Mouse (Mus musculus): Measurements from ENCODE around the gene Hoxc5.

Hoxc5 gene

DNA sequence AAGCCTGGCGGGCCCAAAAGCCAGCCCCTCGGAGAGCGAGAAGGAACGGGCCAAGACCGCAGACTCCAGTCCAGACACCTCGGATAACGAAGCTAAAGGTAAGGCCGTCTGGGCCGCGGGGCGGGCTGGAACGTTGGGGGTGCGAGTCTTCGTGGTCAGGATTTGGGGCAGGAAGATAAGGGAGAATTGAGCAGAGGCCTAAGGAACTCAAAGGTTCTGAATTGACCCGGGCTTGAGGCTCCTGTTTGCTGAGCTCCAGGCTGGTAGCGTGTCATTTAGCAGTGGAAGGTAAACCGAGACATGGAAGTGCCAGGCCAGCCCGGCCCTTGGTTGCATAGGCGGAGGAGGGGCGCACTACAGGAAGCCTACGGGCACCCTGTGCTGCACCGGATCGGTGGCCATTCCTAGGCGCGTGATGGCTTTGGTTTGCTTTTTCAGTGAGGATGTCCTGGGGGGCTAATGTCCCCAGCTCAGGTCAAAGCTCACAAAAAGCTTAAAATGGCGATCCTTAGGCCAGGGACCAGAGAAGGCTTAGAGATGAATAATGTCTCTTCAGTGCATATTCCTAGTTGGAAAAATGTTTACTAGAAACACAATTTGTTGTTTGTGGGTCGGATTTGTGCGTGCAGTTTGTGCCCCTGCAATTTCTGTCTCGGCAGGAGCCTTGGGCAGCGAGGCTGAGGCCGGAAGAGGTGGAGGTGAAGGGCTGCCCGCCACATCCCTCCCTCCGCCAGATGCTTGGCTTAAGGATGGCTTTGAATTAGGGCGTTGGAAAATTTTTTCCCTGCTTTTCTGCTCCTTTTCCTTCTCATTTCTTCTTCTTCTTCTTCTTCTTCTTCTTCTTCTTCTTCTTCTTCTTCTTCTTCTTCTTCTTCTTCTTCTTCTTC lies 511 bp downstream of the Hoxc5 start:
- DNase-seq (ENCODE audit: low spot score in 2 of 2): no peak

DNA sequence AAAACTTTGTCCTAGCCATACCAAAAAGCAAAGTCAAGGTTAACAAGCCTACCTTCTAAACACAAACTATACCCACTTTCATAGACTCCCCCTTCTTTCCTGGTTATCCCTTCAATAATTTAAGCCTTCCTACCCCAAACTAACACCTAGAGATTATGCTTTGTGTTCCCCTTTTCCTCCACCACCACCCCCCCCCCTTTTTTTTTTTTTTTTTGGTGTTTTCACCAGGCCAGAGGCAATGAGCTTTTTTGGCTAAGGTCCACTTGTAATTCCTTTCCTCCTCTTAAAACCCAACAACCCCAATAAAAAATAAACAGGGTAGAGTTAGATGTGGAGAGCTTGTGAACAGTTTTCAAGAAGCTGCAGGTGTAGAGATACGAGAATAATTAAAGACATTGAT lies 2.1 kb downstream of the Hoxc5 start:
- DNase-seq (ENCODE audit: low spot score in 2 of 2): no peak

DNA sequence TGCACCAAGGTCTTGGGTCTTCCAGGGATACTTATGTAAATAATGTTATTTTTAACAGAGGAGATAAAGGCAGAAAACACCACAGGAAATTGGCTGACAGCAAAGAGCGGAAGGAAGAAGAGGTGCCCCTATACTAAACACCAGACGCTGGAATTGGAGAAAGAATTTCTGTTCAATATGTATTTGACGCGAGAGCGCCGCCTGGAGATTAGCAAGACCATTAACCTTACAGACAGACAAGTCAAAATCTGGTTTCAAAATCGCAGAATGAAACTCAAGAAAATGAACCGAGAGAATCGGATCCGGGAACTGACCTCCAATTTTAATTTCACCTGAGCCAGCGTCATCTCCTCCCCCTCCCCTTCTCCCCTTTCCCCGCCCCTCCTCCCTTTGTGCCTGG lies 3.5 kb downstream of the Hoxc5 start:
- DNase-seq (ENCODE audit: low spot score in 2 of 2): no peak

DNA sequence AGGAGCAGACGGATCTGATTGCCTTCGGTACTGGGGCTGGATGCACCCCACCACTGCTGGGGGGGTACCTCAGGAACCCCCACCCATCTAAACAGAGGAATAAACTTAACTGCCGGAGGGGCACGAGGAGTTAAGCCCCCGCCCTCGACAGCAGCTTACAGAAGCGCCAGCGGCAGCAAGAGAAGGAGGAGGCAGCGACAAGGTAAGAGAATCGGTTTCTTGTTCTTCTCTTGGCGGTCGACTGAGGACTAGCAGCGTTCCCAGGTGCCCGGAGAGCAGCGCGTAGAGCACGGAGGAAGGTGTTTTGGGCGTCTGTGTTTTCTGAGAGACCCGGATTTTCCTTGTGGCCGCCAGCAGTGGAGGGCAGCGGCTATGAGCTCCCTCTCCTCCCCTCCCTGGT lies 5.0 kb downstream of the Hoxc5 start:
- DNase-seq (ENCODE audit: low spot score in 2 of 2): no peak

DNA sequence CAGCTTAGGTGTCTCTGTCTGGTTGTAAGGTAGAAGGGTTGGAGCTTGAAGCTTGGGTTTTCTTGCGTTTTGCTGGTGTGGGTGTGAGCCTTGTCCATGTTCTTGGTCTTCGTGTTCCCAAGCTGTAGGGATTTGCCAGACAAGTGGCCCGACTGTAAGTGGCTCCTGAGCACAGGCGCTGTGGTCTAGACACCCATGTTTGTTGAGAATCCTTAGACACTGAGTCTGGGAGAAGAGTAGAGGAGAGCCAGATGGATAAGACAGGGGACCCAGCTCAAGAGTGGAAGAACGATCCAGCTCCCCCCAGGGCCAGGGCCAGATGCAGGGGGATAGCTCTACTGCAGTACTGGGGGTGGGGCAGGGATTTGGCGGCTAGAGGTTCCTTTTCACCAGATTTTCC lies 5.5 kb downstream of the Hoxc5 start:
- no peak for DNase-seq (ENCODE audit: low spot score in 2 of 2)

DNA sequence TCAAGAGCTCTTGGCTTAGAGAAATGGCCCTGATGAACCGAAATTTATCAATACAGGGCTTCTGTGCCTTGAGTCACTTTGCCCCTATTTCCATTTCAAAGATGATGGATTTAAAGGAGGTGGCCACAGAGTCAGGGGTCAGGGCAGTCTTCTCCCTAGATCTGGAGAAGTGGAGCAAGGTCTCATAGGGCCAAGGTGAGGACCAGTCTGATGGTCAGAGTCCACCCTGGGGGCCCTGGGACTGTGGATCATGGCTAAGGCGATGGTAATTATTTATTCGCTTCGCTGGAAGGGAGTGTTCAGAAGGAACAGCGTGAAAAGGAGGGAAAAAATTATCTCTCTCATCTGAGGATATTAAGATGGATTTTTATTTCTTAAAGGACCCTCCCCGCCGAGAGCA lies 7.8 kb downstream of the Hoxc5 start:
- no peak for DNase-seq (ENCODE audit: low spot score in 2 of 2)

DNA sequence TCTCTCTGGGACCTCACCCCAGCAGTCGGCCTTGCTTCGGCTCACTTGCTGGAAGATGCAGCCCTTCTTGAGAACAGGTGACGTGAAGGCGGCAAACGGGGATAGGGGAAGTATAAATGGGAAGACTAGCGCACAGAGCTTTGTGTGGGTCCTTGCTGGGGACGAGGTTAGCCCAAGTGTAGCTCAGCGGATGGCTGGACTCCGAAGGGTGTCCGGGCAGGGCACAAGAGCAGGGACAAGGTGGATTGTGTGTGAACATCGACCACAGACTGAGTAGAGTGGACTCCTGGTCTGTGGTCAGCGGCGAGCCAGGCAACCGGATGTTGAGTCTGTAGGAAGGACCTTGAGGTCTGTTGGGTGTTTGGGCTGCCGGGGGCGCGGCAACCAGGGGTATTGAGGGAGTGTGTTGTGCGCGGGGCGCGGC lies 8.5 kb downstream of the Hoxc5 start:
- no peak for DNase-seq (ENCODE audit: low spot score in 2 of 2)

DNA sequence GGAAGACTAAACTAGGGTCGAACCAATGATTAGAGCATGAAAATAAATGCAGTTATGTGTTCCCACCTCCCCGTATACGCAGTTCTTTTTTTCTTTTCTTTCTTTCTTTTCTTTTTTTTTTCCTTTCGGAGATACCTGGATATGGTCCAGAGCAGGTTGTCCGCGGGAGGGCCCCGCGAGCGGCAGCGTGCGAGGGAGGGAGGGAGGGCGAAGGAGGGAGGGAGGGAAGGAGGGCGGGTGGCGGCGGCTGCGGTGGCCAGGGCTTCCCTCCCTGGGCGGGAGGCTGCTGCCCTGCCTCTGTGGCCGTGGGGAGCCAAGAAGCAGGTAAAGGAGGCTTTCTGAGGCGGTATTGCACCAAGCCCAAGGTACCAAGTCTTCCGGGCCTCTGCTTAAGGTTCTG lies 8.9 kb downstream of the Hoxc5 start, which contains the start of gene Hoxc9:
Hoxc9 (plus strand) TSS at position 269 of the 400 bp plus-strand sequence.
- no peak for DNase-seq (ENCODE audit: low spot score in 2 of 2)

DNA sequence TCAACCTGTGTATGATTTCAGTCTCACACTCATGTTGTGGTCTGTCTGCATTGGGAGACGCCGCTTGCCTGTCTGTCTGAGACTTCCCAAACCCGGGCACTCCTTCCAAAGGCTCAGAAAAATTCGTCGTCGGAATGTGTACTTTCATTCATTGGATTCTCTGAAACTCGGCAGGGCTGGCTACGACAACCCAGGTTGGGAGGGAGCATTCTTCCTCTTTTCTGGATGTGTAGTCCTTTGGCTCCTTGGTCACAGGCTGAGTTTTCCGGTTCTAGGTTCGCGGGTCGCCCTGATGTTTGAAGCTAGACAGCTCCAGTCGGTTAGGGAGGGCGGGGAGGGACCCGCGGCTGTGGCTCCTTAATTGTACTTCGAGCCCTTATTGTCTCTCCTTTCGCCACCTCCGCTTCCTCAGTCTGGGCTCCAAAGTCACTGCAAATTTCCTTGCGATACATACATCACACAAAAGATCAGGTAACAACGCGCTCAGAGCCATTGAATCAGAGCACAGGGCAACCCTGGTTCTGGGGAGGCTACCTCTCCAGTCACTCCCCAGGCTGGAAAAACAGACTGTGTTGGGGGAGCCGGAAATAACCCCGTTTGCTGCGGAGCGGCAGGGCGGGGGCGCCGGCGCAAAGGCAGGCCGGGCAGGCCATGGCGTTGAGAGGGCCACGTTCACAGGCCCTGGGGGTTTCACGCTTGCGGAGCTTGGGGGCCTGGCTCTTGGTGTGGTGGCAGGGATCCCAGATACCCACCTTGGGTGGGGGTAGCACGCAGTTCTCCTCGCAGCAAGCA lies 9.6 kb downstream of the Hoxc5 start:
- no peak for DNase-seq (ENCODE audit: low spot score in 2 of 2)

DNA sequence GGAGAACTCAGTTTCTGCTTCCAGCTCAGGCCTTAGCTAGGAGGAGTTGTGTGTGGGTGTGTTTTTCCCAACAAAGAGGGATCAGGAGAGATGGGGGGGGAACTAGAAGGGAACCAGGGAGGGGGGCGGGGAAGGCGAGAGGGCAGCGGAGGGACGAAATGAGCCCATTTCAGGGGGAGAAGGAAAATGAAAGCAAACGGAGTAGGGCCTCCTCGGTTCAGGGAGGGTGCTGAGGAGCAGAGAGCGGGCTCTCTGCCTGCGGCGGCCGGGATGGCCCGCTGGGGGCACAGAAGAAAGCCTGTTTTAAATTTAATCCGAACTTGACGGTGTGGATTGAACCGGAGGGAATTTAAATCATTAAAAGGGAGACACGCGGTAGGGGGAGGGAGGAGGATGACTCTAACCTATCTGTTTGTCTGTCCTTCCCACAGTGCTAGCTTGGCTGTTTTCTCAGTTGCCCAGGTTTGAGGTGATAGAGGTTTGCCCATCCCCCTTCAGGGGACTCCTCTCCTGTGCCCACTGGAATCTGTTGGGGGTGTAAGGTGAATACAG lies 10.3 kb downstream of the Hoxc5 start:
- DNase-seq (ENCODE audit: low spot score in 2 of 2): no peak

DNA sequence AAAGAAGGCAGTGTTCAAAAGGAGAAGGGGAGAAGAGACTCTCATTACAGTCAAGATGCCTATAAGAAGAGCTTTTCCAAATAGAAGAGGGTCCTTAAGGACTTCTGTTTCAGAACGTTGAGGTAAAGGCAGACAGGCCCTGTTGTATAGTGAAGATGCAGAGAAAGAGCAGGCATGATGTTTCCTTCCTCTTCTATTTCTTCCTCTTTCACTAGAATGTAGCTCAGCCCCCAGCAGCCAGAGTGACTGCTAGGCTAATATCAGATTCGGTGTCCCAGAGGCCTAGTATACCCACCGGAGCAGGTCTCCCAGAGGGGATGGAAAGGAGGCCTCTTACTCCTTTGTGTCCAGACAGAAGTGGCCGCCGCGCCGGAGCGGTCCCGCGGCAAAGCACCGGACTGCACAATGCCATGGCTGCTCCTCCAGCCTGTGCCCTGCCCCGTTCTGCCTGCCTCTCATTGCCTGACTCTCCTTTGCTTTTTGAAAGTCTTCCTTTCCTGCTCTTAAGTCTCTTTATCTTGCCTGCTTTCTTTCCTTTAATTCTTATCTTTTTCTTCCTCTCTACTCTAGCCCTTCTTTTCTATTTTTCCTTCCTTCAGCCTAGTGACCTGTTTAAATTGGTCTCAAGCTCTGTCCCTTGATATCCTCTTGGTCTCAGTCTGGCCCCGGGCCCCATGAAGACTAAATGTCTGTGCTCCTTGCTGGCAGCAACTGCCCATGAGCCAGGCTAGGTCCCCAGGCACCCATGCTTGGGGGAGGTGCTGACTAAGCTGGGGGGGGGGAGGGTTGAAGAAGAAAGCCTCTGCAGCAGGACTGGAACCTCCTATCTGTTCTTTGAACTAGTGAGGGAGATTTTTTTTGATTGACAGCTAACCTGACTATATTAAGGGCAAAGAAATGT lies 11.6 kb downstream of the Hoxc5 start:
- no peak for DNase-seq (ENCODE audit: low spot score in 2 of 2)

DNA sequence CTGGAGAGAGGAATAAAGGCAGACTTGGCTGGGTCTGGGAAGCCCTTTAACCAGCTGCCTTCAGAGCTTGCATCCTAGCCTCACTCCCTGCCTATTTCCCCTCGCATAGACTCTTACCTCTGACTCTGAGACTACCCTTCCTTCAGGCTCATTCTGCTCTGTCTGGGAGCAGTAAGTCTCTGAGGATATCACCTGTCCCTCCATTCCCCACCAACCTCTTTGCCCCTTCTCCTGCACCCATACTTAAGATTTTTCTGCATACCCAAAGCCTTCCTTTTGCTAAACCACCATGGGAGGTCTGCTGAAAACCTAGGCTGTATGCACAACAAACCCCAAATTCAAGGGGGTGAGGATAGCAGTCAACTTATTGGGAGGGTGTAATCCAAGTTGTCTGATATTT lies 12.7 kb downstream of the Hoxc5 start:
- DNase-seq (ENCODE audit: low spot score in 2 of 2): no peak

DNA sequence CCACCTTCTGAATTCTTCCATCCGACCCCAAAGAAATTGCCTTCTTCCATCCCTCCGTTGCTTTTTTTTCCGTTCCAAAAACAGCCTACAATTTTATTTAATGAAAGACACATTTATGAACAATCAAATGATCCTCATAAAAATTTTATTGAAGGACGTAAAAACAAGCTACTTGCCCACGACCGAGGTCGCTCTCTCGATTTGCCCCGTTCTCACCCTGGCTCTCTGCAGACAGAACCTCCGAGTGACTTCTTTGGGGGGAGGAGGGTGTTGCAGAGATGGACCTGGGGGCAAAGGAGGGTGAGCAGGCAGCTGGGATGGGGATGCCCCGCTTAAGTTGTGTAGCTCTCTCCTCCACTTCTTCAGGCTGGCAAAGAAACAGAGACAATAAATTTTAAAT lies 13.1 kb downstream of the Hoxc5 start:
- DNase-seq (ENCODE audit: low spot score in 2 of 2): no peak

DNA sequence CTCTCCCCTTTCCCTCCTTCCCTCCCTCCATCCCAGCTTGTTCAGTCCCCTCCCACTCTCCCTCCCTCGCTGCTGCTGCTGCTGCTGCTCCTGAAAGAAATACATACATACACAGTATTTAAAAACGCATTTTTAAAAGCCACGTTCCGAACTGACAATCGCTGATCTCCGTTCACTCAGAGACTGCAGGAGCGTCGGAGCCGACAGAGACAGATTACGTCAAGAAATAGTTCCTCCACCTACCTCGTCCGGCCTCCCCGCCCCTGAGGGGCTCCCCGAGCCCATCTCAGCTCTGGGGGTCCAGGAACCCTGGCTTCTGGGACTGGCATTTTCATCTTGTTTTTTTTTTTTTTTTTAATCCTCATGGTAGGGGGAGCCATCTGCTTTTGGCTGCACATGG lies 13.7 kb downstream of the Hoxc5 start:
- no peak for DNase-seq (ENCODE audit: low spot score in 2 of 2)

DNA sequence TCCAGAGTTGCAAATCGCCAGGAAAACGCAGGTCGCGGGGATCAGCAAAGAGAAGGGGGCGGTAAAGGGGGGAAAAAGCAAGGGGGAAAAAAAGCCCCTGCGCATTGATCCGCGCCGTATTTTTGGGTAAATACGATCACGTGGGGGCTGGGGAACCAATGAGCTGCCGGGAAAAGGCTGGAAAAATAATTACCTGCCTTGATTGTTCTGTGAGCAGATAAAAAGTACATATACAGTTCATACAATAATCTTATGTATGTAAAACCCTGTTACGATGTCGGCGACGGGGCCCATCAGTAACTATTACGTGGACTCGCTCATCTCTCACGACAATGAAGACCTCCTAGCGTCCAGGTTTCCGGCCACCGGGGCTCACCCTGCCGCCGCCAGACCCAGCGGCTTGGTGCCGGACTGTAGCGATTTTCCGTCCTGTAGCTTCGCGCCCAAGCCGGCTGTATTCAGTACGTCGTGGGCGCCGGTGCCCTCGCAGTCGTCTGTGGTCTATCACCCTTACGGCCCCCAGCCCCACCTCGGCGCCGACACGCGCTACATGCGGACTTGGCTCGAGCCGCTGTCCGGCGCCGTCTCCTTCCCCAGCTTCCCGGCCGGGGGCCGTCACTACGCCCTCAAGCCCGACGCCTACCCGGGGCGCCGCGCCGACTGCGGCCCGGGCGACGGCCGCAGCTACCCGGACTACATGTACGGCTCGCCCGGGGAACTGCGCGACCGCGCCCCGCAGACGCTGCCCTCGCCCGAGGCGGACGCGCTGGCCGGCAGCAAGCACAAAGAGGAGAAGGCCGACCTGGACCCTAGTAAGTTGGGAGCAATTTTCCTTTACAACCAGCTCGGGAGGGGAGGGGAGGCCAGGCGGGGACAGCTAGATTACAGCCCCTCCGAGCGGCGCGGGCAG lies 14.4 kb downstream of the Hoxc5 start:
- no peak for DNase-seq (ENCODE audit: low spot score in 2 of 2)

DNA sequence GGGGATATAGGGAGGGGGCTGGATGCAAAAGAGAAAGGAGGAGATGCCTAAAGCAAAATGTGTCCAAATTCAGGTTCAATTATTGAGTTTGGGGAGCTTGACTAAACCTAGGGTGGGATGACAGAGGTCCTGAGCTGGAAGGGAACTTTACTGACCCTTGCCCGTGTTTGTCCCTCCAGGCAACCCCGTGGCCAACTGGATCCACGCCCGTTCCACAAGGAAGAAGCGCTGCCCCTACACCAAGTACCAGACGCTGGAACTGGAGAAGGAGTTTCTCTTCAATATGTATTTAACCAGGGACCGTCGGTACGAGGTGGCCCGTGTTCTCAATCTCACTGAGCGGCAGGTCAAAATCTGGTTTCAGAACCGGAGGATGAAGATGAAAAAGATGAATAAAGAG lies 16.5 kb downstream of the Hoxc5 start:
- no peak for DNase-seq (ENCODE audit: low spot score in 2 of 2)

DNA sequence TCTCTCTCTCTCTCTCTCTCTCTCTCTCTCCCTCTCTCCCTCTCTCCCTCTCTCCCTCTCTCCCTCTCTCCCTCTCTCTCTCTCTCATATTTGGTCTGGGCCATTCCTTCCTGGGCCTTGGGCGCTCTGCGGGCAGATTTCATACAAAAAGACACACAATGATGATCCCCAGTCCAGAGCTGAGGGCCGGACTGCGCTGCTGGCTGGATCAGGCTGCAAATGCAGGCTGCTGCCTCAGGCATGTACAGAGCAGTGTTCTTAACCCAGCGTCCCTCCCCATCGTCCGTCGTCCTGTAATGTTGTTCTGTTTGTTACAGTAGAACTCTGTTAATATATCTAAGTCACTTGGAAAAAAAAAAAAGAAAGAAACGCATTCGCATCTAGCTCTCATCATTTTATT lies 17.3 kb downstream of the Hoxc5 start:
- no peak for DNase-seq (ENCODE audit: low spot score in 2 of 2)

DNA sequence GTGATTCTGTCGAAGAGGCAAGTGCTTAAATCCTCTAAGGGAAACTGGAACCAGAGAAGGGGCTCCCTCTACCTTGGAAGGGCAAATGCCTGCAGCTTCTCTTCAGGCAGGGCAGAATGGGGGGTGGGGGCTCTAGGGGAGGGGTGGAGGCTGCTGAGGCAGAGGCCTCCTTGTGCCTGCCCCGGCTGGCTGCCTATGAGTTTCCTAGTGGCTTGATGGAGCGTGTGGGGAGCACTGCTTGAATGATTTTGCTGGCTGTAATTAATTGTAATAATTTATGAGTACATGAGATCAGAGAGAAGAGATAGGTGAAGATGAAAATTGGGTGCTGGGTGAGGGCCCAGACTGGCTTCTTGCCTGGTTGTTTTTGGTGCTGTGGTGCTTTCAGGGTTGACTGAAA lies 17.7 kb downstream of the Hoxc5 start:
- DNase-seq (ENCODE audit: low spot score in 2 of 2): no peak

DNA sequence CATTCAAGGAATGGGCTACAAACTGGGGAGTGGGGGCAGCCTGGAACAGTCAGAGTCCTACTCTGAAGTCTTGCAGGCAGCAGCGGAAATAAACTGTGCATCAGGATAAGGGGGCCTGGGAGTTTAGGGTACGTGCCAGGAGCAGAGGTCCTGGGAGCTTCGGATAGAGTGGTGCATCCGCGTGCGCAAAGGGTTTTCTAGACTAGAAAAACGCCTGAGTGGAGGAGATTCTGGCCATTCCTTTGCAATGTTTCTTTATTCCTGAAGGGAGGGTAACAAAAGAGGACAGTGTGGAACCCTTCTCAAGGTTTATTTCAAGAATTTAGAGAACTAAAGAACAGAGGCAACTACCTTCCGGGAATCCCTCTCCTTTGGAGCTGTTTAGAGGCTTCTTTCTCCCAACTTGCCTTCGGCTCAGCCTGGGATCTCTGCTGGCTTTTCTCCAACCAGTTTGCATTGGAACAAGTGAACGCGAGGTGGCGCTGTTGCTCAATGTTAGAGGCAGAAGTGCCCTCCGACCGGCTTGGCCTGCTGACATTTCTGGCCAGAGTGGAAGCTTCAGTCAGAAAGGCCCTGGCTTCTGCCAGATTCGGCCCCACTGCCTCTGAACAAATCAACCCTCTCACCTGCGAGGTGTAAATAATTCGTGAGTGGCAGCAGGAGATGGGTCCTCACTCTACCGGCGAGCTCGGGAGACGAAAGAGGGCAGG lies 20.0 kb downstream of the Hoxc5 start:
- DNase-seq (ENCODE audit: low spot score in 2 of 2): peak; percentile 86 to 93

DNA sequence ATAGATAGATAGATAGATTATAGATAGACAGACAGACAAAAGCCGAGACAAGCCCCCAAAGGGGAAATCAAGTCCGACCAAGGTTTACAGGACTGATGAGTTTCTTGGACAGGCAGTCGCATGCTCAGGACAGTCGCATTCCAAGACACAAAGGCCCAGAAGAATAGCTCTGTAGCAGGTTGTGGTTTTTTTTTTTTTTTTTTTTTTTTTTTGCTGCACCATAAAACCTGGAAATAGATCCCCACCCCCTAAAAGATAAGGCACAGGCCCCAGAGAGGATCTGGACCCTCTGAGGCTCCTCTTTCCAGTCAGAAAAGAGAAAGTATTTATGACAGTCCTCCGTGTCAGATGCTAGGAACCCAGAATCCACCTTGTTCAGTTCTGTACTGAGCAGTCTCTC lies 20.8 kb downstream of the Hoxc5 start:
- no peak for DNase-seq (ENCODE audit: low spot score in 2 of 2)

Measured in urinary bladder, postnatal 36 days (tissue).